Mouse (Mus musculus): ENCODE data around the gene Cd3eap. TPM values are rescaled to one million over a fixed set of nuclear protein-coding genes. Genes with fewer than 3 reads are reported as not detected.

Gene Cd3eap
- polyA plus RNA-seq, 1 experiment from 2014 or later, result 16.7 TPM

- ATAC-seq (replicated peaks; ENCODE audit: low FRiP score, low read depth), result peak; percentile 42
Measured at GRCm38 (mm10) chr7:19363881-19364280, 4.6 kb upstream of the Cd3eap start.

GRCm38 (mm10) chr7:19362276-19362675 is 3.0 kb upstream of the Cd3eap start:
- Histone ChIP-seq H3K4me1 (replicated peaks; ENCODE audit: insufficient read depth, low read length) (0 out of 2 replicates have a peak, but pooled peaks cover 17% of the 10 kb centered on the region), H3K27ac (no peak overlapping the region), H3K4me2 (ENCODE audit: low read length) (no peak overlapping the region), H3K27me3 (ENCODE audit: insufficient read depth, low read length) (no peaks in the 10 kb centered on the region), H3K36me3 (ENCODE audit: insufficient read depth, low read length) (no peaks in the 10 kb centered on the region), H3K4me3 (replicated peaks; ENCODE audit: low read depth, low read length) (no peak overlapping the region), H3K9me3 (replicated peaks; ENCODE audit: low read length) (no peaks in the 10 kb centered on the region), H3K9ac (ENCODE audit: low read depth, low read length) (no peak overlapping the region)
- DNase-seq (ENCODE audit: low spot score) (no peak), ATAC-seq (replicated peaks; ENCODE audit: low FRiP score, low read depth) (no peak)
- WGBS, result 58% methylated on average over 4 of the region's 4 CpGs
- TF ChIP-seq CTCF (IDR thresholded peaks at IDR 0.05; ENCODE audit: low read depth), result no peak

More at GRCm38 (mm10) chr7:19363881-19364280, 4.6 kb upstream of the Cd3eap start:
- Histone ChIP-seq H3K4me3 (replicated peaks; ENCODE audit: low read depth, low read length) (no peak overlapping the region), H3K36me3 (ENCODE audit: insufficient read depth, low read length) (no peaks in the 10 kb centered on the region), H3K4me2 (ENCODE audit: low read length) (no peak overlapping the region; the same call in 1 of the 2 replicates), H3K9me3 (replicated peaks; ENCODE audit: low read length) (no peaks in the 10 kb centered on the region), H3K27ac (no peak overlapping the region), H3K4me1 (replicated peaks; ENCODE audit: insufficient read depth, low read length) (0 out of 2 replicates have a peak, but pooled peaks cover 11% of the 10 kb centered on the region), H3K9ac (ENCODE audit: low read depth, low read length) (no peak overlapping the region), H3K27me3 (ENCODE audit: insufficient read depth, low read length) (no peaks in the 10 kb centered on the region)
- TF ChIP-seq CTCF (IDR thresholded peaks at IDR 0.05; ENCODE audit: low read depth), result peak; percentile 93
- 2% methylated on average over 18 of the region's 18 CpGs for WGBS
- peak; percentile 76 for DNase-seq (ENCODE audit: low spot score)

DNA sequence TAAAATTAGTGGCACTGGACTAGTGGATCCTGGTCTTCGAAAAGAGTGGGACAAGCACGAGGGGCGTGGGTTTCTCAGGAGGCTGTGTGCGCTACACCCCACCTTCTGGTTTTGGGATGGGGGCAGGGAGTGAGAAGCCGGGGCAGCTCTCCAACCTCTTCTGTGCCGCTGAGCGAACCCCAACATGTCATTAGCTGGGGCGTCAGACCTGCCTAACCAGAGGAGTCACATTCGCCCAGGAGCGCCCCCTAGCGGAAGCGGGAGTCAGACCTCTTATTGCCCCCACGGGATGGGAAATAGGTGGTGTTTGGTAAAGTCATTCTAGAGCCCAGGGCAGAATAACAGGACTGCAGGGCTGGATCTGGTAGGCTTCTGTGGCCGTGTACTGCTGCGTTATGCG is 2.4 kb upstream of the Cd3eap start:
- no peak for ATAC-seq (replicated peaks; ENCODE audit: low FRiP score, low read depth)
- no peak overlapping the region for H3K27ac ChIP-seq
- H3K4me1 ChIP-seq (replicated peaks; ENCODE audit: insufficient read depth, low read length), result 0 out of 2 replicates have a peak, but pooled peaks cover 17% of the 10 kb centered on the region
- peak; percentile 52 for DNase-seq (ENCODE audit: low spot score)
- H3K36me3 ChIP-seq (ENCODE audit: insufficient read depth, low read length), result no peaks in the 10 kb centered on the region
- peak; percentile 76 for TF ChIP-seq CTCF (IDR thresholded peaks at IDR 0.05; ENCODE audit: low read depth)
- H3K4me2 ChIP-seq (ENCODE audit: low read length), result peak overlapping the region; percentile 99
- H3K9ac ChIP-seq (ENCODE audit: low read depth, low read length), result peak overlapping the region; percentile 39; the same call in 1 of the 2 replicates
- H3K27me3 ChIP-seq (ENCODE audit: insufficient read depth, low read length), result no peaks in the 10 kb centered on the region
- H3K9me3 ChIP-seq (replicated peaks; ENCODE audit: low read length), result no peaks in the 10 kb centered on the region
- H3K4me3 ChIP-seq (replicated peaks; ENCODE audit: low read depth, low read length), result peak overlapping the region; percentile 74
- 10% methylated on average over 16 of the region's 16 CpGs for WGBS

DNA sequence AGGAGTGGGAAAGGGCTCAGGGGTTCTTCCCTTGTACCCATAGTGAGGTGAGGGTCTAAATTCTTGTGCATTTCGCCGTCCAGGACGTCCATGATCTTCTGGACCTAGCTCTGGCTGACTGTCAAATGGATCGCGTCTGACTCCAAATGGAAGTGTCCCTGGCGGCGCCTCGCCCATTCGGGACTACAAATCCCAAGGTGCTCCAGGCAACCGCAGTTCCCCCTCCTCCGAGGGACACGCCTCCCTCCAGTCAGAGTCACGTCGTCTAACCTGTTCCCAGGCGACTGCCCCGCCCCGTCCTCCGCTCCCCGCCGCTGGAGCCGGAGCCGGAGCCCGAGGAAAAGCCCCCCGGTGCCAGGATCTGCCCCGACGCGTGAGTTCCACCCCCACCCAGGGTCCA is 1.7 kb upstream of the Cd3eap start:
- peak overlapping the region; percentile 99 for H3K4me2 ChIP-seq (ENCODE audit: low read length)
- H3K4me3 ChIP-seq (replicated peaks; ENCODE audit: low read depth, low read length), result peak overlapping the region; percentile 74
- 0% methylated on average over 27 of the region's 27 CpGs for WGBS
- H3K27ac ChIP-seq, result peak overlapping the region; percentile 39; the same call in 1 of the 2 replicates
- 0 out of 2 replicates have a peak, but pooled peaks cover 17% of the 10 kb centered on the region for H3K4me1 ChIP-seq (replicated peaks; ENCODE audit: insufficient read depth, low read length)
- ATAC-seq (replicated peaks; ENCODE audit: low FRiP score, low read depth), result peak; percentile 70
- peak; percentile 94 for DNase-seq (ENCODE audit: low spot score)
- no peaks in the 10 kb centered on the region for H3K9me3 ChIP-seq (replicated peaks; ENCODE audit: low read length)
- H3K36me3 ChIP-seq (ENCODE audit: insufficient read depth, low read length), result no peaks in the 10 kb centered on the region
- TF ChIP-seq CTCF (IDR thresholded peaks at IDR 0.05; ENCODE audit: low read depth), result no peak
- peak overlapping the region; percentile 39; the same call in 1 of the 2 replicates for H3K9ac ChIP-seq (ENCODE audit: low read depth, low read length)
- no peaks in the 10 kb centered on the region for H3K27me3 ChIP-seq (ENCODE audit: insufficient read depth, low read length)

DNA sequence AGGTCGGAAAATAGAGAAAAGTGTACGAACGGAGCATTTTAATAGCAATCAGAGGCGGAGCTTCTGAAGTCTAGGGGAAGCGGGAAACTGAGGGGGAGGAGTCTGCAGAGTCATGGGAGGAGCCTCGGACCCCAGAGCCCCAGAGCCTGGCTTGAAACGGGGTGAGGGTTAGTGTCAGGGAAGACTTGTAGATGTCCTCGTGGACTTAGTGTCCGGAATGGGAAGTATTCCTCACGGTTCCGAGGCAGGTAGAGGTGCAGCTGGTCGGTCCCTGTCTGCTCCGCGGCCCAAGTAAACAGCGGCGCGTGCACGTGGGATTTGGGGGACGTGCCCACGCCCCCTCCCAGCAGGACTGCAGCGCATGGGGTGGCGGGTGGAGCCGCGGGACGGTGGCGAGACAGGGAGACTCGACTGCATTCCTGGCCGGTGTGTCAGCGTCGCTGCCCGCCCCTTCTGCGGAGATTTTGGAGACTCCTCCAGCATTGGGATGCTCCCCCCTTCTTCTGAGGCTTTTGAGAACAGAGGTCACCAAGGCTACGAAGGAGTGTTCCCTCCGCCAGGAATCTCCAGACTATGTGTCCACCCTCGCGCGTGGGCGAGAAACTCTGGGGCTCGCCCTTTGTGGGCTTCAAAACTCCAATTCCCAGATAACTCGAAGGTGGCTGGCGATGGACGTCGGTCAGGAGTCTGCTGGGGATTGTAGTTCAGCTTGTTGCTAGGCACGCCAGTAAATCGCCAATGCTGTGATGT is 784 bp upstream of the Cd3eap start:
- peak; percentile 64 for ATAC-seq (replicated peaks; ENCODE audit: low FRiP score, low read depth)
- WGBS, result under 1% methylated on average over 45 of the region's 45 CpGs

GRCm38 (mm10) chr7:19358634-19359033 is 649 bp downstream of the Cd3eap start:
- peak overlapping the region; percentile 75 for H3K9ac ChIP-seq (ENCODE audit: low read depth, low read length)
- ATAC-seq (replicated peaks; ENCODE audit: low FRiP score, low read depth) (no peak), DNase-seq (ENCODE audit: low spot score) (no peak)
- H3K9me3 ChIP-seq (replicated peaks; ENCODE audit: low read length), result no peaks in the 10 kb centered on the region
- H3K4me1 ChIP-seq (replicated peaks; ENCODE audit: insufficient read depth, low read length), result 0 out of 2 replicates have a peak, but pooled peaks cover 17% of the 10 kb centered on the region
- 13% methylated on average over 13 of the region's 13 CpGs for WGBS
- no peak overlapping the region for H3K27ac ChIP-seq
- 0 out of 2 replicates have a peak, but pooled peaks cover 6% of the 10 kb centered on the region for H3K36me3 ChIP-seq (ENCODE audit: insufficient read depth, low read length)
- peak overlapping the region; percentile 74 for H3K4me3 ChIP-seq (replicated peaks; ENCODE audit: low read depth, low read length)
- no peak for TF ChIP-seq CTCF (IDR thresholded peaks at IDR 0.05; ENCODE audit: low read depth)
- H3K4me2 ChIP-seq (ENCODE audit: low read length), result peak overlapping the region; percentile 99
- H3K27me3 ChIP-seq (ENCODE audit: insufficient read depth, low read length), result no peaks in the 10 kb centered on the region

More for the DNA sequence above, 784 bp upstream of the Cd3eap start:
- H3K27ac ChIP-seq, result peak overlapping the region; percentile 36; the same call in 1 of the 2 replicates
- no peaks in the 10 kb centered on the region for H3K9me3 ChIP-seq (replicated peaks; ENCODE audit: low read length)
- peak; percentile 91 for DNase-seq (ENCODE audit: low spot score)
- H3K27me3 ChIP-seq (ENCODE audit: insufficient read depth, low read length), result no peaks in the 10 kb centered on the region
- H3K36me3 ChIP-seq (ENCODE audit: insufficient read depth, low read length), result 0 out of 2 replicates have a peak, but pooled peaks cover 2% of the 10 kb centered on the region
- peak overlapping the region; percentile 74 for H3K4me3 ChIP-seq (replicated peaks; ENCODE audit: low read depth, low read length)
- TF ChIP-seq CTCF (IDR thresholded peaks at IDR 0.05; ENCODE audit: low read depth), result no peak
- H3K4me2 ChIP-seq (ENCODE audit: low read length), result peak overlapping the region; percentile 99
- H3K4me1 ChIP-seq (replicated peaks; ENCODE audit: insufficient read depth, low read length), result 0 out of 2 replicates have a peak, but pooled peaks cover 17% of the 10 kb centered on the region
- peak overlapping the region; percentile 75; the same call in 1 of the 2 replicates for H3K9ac ChIP-seq (ENCODE audit: low read depth, low read length)

All from kidney, postnatal 0 days (tissue).